Mouse (Mus musculus): Measurements from ENCODE around the gene Bag5.

GRCm38 (mm10) chr12:111696239-111696638 is 16.8 kb downstream of the Bag5 start:
- TF ChIP-seq POLR2A (IDR thresholded peaks at IDR 0.05; ENCODE audit: borderline replicate concordance, extremely low read depth, insufficient read depth, insufficient read length, poor library complexity, severe bottlenecking) (no peak), CTCF (IDR thresholded peaks at IDR 0.05; ENCODE audit: borderline replicate concordance, extremely low read depth, insufficient read depth, insufficient read length) (peak; percentile 82)
